9 mouse cellular contexts compared by ENCODE assay signal in the genomic region with DNA sequence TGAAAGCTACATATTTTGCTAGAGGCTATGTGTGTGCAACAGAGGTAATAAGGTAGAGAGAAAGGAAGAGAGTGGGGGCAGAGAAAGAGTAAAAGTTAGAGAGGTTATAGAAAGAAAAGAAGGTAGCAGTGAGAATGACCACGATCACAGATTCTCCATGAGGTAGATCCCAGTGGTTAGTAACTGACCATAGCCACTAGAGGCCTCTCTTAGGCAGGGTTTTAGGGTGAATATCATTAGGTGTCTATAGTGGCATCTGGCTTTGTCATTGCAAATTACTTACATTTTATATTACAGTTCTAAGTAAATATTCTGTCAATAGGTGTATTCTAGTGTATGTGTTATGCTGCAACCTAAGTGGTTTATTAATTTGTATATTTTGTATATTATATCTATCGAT.
DNase-seq lines count a peak whose midpoint lies in the region; ATAC-seq and TF ChIP-seq lines count a peak whose summit lies in the region.
"Had no signal": no experiment of that assay in that cellular context is flagged by ENCODE, and none has a peak within 500 bp of the region (broad histone marks: within the 10 kb centered on the region; RNA-seq: fewer than 3 reads in every experiment).

No protein-coding gene starts in this region.

- H3K9ac ChIP-seq in hindbrain, embryonic 16.5 days (ENCODE audit: low read depth, low read length), result no peak overlapping the region
- H3K9ac ChIP-seq: heart, embryonic 15.5 days had no signal

- H3K36me3 ChIP-seq in spleen, adult 2 months (ENCODE audit: control insufficient read depth, insufficient read depth, low read length), result no peaks in the 10 kb centered on the region
- no peaks in the 10 kb centered on the region for H3K36me3 ChIP-seq in hindbrain, embryonic 16.5 days (ENCODE audit: control insufficient read depth, insufficient read depth, low read length)
- H3K36me3 ChIP-seq: heart, embryonic 15.5 days had no signal

- ATAC-seq in frontal cortex, adult (ENCODE audit: low TSS enrichment), result peak; percentile 90
- ATAC-seq in hindbrain, embryonic 16.5 days, result peak; percentile 70

- H3K4me1 ChIP-seq in spleen, adult 2 months (ENCODE audit: control insufficient read depth, insufficient read depth, insufficient read length), result no peaks in the 10 kb centered on the region
- H3K4me1 ChIP-seq in hindbrain, embryonic 16.5 days (ENCODE audit: control insufficient read depth, insufficient read depth, low read depth, low read length), result no peaks in the 10 kb centered on the region

- TF ChIP-seq CTCF in spleen, adult 2 months (IDR thresholded peaks at IDR 0.05; ENCODE audit: extremely low read depth, insufficient read depth, insufficient read length, insufficient replicate concordance), result peak; percentile 15; the same call in 1 of the 2 replicates

- H3K27me3 ChIP-seq in spleen, adult 2 months (ENCODE audit: control insufficient read depth, insufficient read depth, low read length), result no peaks in the 10 kb centered on the region
- H3K27me3 ChIP-seq in hindbrain, embryonic 16.5 days (replicated peaks; ENCODE audit: control insufficient read depth, insufficient read depth, low read length), result no peaks in the 10 kb centered on the region
- H3K27me3 ChIP-seq: heart, embryonic 15.5 days had no signal

- TF ChIP-seq POLR2A in spleen, adult 2 months (IDR thresholded peaks at IDR 0.05; ENCODE audit: low read depth, low read length), result no peak

- H3K9me3 ChIP-seq in hindbrain, embryonic 16.5 days (ENCODE audit: control insufficient read depth, low read length), result no peaks in the 10 kb centered on the region
- H3K9me3 ChIP-seq: heart, embryonic 15.5 days had no signal

- no peak overlapping the region for H3K4me3 ChIP-seq in spleen, adult 2 months (ENCODE audit: extremely low read depth, insufficient read depth, insufficient read length)
- no peak overlapping the region for H3K4me3 ChIP-seq in hindbrain, embryonic 16.5 days (ENCODE audit: low read length)
- H3K4me3 ChIP-seq: heart, embryonic 15.5 days had no signal

- H3K27ac ChIP-seq in spleen, adult 2 months (ENCODE audit: insufficient read depth, low read length), result no peak overlapping the region
- no peak overlapping the region for H3K27ac ChIP-seq in hindbrain, embryonic 16.5 days (ENCODE audit: low read depth, low read length)
- H3K27ac ChIP-seq: heart, embryonic 15.5 days had no signal

- no peak for DNase-seq in frontal cortex, postnatal 25 days (ENCODE audit: low spot score in 2 of 2)
- no peak for DNase-seq in spleen, adult 2 months (ENCODE audit: low read depth in 1 of 2, low spot score in 2 of 2)
- DNase-seq in spleen, postnatal 10 days (ENCODE audit: low spot score in 2 of 2), result no peak
- DNase-seq in retina, embryonic 14.5 days (ENCODE audit: low spot score), result peak; percentile 60
- no peak for DNase-seq in natural killer cell, adult 2 months (ENCODE audit: low spot score in 2 of 2)
- DNase-seq in kidney, postnatal 25 days, result no peak

- no peak overlapping the region for H3K4me2 ChIP-seq in hindbrain, embryonic 16.5 days (ENCODE audit: low read length)
- H3K4me2 ChIP-seq: heart, embryonic 15.5 days had no signal

- 60% methylated on average over 2 of the region's 2 CpGs for WGBS in spleen, adult 2 months
- WGBS in hindbrain, embryonic 16.5 days, result 67% methylated on average over 2 of the region's 2 CpGs
